Mouse (Mus musculus): Measurements from ENCODE around the gene Thbs4.

- no peak for TF ChIP-seq CTCF (IDR thresholded peaks at IDR 0.05; ENCODE audit: insufficient read depth, low read depth, low read length)
- no peak for TF ChIP-seq POLR2A (IDR thresholded peaks at IDR 0.05; ENCODE audit: insufficient read depth, low read depth, low read length)
Measured at GRCm38 (mm10) chr13:92711821-92712220, 82.8 kb downstream of the Thbs4 start.

Measured in olfactory bulb, adult 2 months (tissue).